Mouse (Mus musculus): Measurements from ENCODE around the gene Abhd17a.

Abhd17a gene

GRCm38 (mm10) chr10:80589879-80590854 is at the start of gene Abhd17a:
TSS of gene Abhd17a (minus strand) at chr10:80590341.
- peak; percentile 96 for DNase-seq (ENCODE audit: low spot score)

- no peak for DNase-seq (ENCODE audit: low spot score)
Observed at GRCm38 (mm10) chr10:80635345-80635744, 45.2 kb upstream of the Abhd17a start.

- no peak for DNase-seq (ENCODE audit: low spot score)
Observed at GRCm38 (mm10) chr10:80628925-80629324, 38.8 kb upstream of the Abhd17a start.

- DNase-seq (ENCODE audit: low spot score) = peak; percentile 79
Observed at GRCm38 (mm10) chr10:80627685-80628084, 37.5 kb upstream of the Abhd17a start.

- DNase-seq (ENCODE audit: low spot score) = no peak
Observed at GRCm38 (mm10) chr10:80625764-80626163, 35.6 kb upstream of the Abhd17a start.

- peak; percentile 58 for DNase-seq (ENCODE audit: low spot score)
Observed at GRCm38 (mm10) chr10:80623457-80624191, 33.5 kb upstream of the Abhd17a start.

- DNase-seq (ENCODE audit: low spot score) = no peak
Observed at GRCm38 (mm10) chr10:80622661-80623456, 32.7 kb upstream of the Abhd17a start, which contains the start of gene Csnk1g2. TSS of gene Csnk1g2 (plus strand) at chr10:80622838.

- DNase-seq (ENCODE audit: low spot score) = peak; percentile 99
Observed at GRCm38 (mm10) chr10:80621940-80622660, 32.0 kb upstream of the Abhd17a start.

- no peak for DNase-seq (ENCODE audit: low spot score)
Observed at GRCm38 (mm10) chr10:80621690-80621939, 31.5 kb upstream of the Abhd17a start.

GRCm38 (mm10) chr10:80620796-80621689 is 30.9 kb upstream of the Abhd17a start:
- DNase-seq (ENCODE audit: low spot score) = peak; percentile 21

GRCm38 (mm10) chr10:80620365-80620764 is 30.2 kb upstream of the Abhd17a start:
- DNase-seq (ENCODE audit: low spot score) = no peak

- DNase-seq (ENCODE audit: low spot score) = no peak
Observed at GRCm38 (mm10) chr10:80619465-80620244, 29.5 kb upstream of the Abhd17a start.

GRCm38 (mm10) chr10:80618181-80618580 is 28.0 kb upstream of the Abhd17a start:
- no peak for DNase-seq (ENCODE audit: low spot score)

GRCm38 (mm10) chr10:80614351-80614750 is 24.2 kb upstream of the Abhd17a start:
- DNase-seq (ENCODE audit: low spot score) = no peak

- no peak for DNase-seq (ENCODE audit: low spot score)
Observed at GRCm38 (mm10) chr10:80613821-80614220, 23.7 kb upstream of the Abhd17a start.

- no peak for DNase-seq (ENCODE audit: low spot score)
Observed at GRCm38 (mm10) chr10:80611905-80612304, 21.8 kb upstream of the Abhd17a start.

- peak; percentile 52 for DNase-seq (ENCODE audit: low spot score)
Observed at GRCm38 (mm10) chr10:80611024-80611423, 20.9 kb upstream of the Abhd17a start.

- DNase-seq (ENCODE audit: low spot score) = no peak
Observed at GRCm38 (mm10) chr10:80610116-80610785, 20.1 kb upstream of the Abhd17a start.

- DNase-seq (ENCODE audit: low spot score) = no peak
Observed at GRCm38 (mm10) chr10:80609269-80609924, 19.3 kb upstream of the Abhd17a start.

Data from MN1 (cell line).